Comparison of ENCODE assay signal across 8 mouse cellular contexts in the genomic region with DNA sequence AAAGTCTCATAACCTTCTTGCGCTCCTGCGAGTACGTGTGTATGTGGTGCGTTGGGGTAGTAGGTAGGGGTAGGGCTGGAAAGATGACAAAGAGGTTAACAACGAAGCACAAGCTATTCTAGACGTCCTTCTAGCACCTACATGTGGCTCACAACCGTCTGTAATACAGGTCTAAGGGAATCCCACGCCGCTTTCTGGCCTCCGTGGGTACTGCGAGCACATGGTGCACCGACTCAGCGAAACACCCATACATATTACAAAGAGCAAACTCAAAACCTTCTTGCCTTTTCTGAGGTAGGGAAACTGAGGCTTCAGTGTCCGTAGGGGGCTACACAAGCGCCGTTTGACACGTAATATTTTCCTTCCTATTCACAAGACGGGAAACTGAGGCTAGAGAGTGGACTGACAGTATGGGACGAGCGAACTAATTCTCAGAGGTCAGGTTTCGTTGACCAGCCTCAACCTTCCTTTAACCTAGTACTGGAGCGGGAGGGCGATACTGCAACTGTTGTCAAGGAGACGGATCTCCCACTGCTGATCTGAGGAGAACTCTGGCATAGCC. TPM values are rescaled to one million over a fixed set of nuclear protein-coding genes. Genes with fewer than 3 reads are reported as not detected.
DNase-seq lines count a peak whose midpoint lies in the region; ATAC-seq and TF ChIP-seq lines count a peak whose summit lies in the region.

No protein-coding gene starts in this region.

- TF ChIP-seq CTCF in kidney, adult 2 months (conservative IDR thresholded peaks at IDR 0.05; ENCODE audit: insufficient read depth, insufficient read length, low read depth, low read length), result peak; percentile 72

- H3K4me3 ChIP-seq in embryonic facial prominence, embryonic 10.5 days, result peak overlapping the region; percentile 81
- H3K4me3 ChIP-seq in kidney, adult 2 months (ENCODE audit: insufficient read depth, low read depth, low read length), result peak overlapping the region; percentile 63
- peak overlapping the region; percentile 71 for H3K4me3 ChIP-seq in limb, embryonic 14.5 days (replicated peaks; ENCODE audit: low read length)
- H3K4me3 ChIP-seq in midbrain, embryonic 14.5 days (replicated peaks; ENCODE audit: low read depth, low read length), result peak overlapping the region; percentile 66

- no peaks in the 10 kb centered on the region for H3K9me3 ChIP-seq in embryonic facial prominence, embryonic 10.5 days
- no peaks in the 10 kb centered on the region for H3K9me3 ChIP-seq in limb, embryonic 14.5 days (ENCODE audit: control insufficient read depth, low read length)
- H3K9me3 ChIP-seq in midbrain, embryonic 14.5 days (ENCODE audit: control insufficient read depth, low read length), result no peaks in the 10 kb centered on the region

- peak overlapping the region; percentile 47 for H3K9ac ChIP-seq in limb, embryonic 14.5 days (ENCODE audit: low read depth, low read length, severe bottlenecking)
- peak overlapping the region; percentile 53 for H3K9ac ChIP-seq in midbrain, embryonic 14.5 days (replicated peaks; ENCODE audit: low read length)

- peak overlapping the region; percentile 89 for H3K27ac ChIP-seq in embryonic facial prominence, embryonic 10.5 days (replicated peaks)
- H3K27ac ChIP-seq in kidney, adult 2 months (ENCODE audit: insufficient read depth, low read depth, low read length), result peak overlapping the region; percentile 88
- peak overlapping the region; percentile 74 for H3K27ac ChIP-seq in limb, embryonic 14.5 days (replicated peaks; ENCODE audit: low read depth, low read length)
- peak overlapping the region; percentile 87 for H3K27ac ChIP-seq in midbrain, embryonic 14.5 days (replicated peaks; ENCODE audit: low read depth, low read length)

- peaks cover 25% of the 10 kb centered on the region for H3K36me3 ChIP-seq in embryonic facial prominence, embryonic 10.5 days (replicated peaks)
- no peaks in the 10 kb centered on the region; the same call in 1 of the 2 replicates for H3K36me3 ChIP-seq in kidney, adult 2 months (ENCODE audit: control insufficient read depth, insufficient read depth, low read length)
- peaks cover 11% of the 10 kb centered on the region for H3K36me3 ChIP-seq in limb, embryonic 14.5 days (ENCODE audit: control insufficient read depth, insufficient read depth, low read length)
- peaks cover 4% of the 10 kb centered on the region; the same call in 1 of the 2 replicates for H3K36me3 ChIP-seq in midbrain, embryonic 14.5 days (ENCODE audit: control insufficient read depth, insufficient read depth, low read length)

- no peaks in the 10 kb centered on the region for H3K27me3 ChIP-seq in embryonic facial prominence, embryonic 10.5 days (replicated peaks; ENCODE audit: low read depth, poor library complexity, severe bottlenecking)
- no peaks in the 10 kb centered on the region for H3K27me3 ChIP-seq in kidney, adult 2 months (replicated peaks; ENCODE audit: control insufficient read depth, insufficient read depth, low read length)
- no peaks in the 10 kb centered on the region for H3K27me3 ChIP-seq in limb, embryonic 14.5 days (ENCODE audit: control insufficient read depth, insufficient read depth, low read length)
- no peaks in the 10 kb centered on the region for H3K27me3 ChIP-seq in midbrain, embryonic 14.5 days (ENCODE audit: control insufficient read depth, insufficient read depth, low read length)

- WGBS in embryonic facial prominence, embryonic 10.5 days, result 2% methylated on average over 24 of the region's 24 CpGs
- WGBS in kidney, adult 2 months, result 1% methylated on average over 24 of the region's 24 CpGs
- WGBS in limb, embryonic 14.5 days, result under 1% methylated on average over 24 of the region's 24 CpGs
- under 1% methylated on average over 24 of the region's 24 CpGs for WGBS in midbrain, embryonic 14.5 days

- DNase-seq in 3T3-L1 (ENCODE audit: low read depth, low spot score), result peak; percentile 79
- peak; percentile 81 for DNase-seq in adrenal gland, postnatal 10 days
- DNase-seq in embryonic facial prominence, embryonic 10.5 days (ENCODE audit: low spot score), result peak; percentile 71
- DNase-seq in heart, adult 18-20 months, result peak; percentile 64 to 81
- DNase-seq in kidney, adult 2 months, result peak; percentile 88
- peak; percentile 73 for DNase-seq in limb, embryonic 14.5 days (ENCODE audit: low spot score)
- DNase-seq in midbrain, embryonic 14.5 days, result peak; percentile 81
- peak; percentile 45 to 68 for DNase-seq in spleen, adult 18-20 months

- ATAC-seq in limb, embryonic 14.5 days (ENCODE audit: low FRiP score, low read depth), result peak; percentile 47
- ATAC-seq in midbrain, embryonic 14.5 days (ENCODE audit: low FRiP score, low TSS enrichment), result peak; percentile 35

- peaks cover 7% of the 10 kb centered on the region for H3K4me1 ChIP-seq in embryonic facial prominence, embryonic 10.5 days
- H3K4me1 ChIP-seq in kidney, adult 2 months (ENCODE audit: control insufficient read depth, insufficient read depth, low read length), result peaks cover 12% of the 10 kb centered on the region; the same call in 1 of the 2 replicates
- H3K4me1 ChIP-seq in limb, embryonic 14.5 days (ENCODE audit: control insufficient read depth, insufficient read depth, low read length), result peaks cover 6% of the 10 kb centered on the region; the same call in 1 of the 2 replicates
- 0 out of 2 replicates have a peak, but pooled peaks cover 3% of the 10 kb centered on the region for H3K4me1 ChIP-seq in midbrain, embryonic 14.5 days (ENCODE audit: control insufficient read depth, insufficient read depth, low read length)

- H3K4me2 ChIP-seq in limb, embryonic 14.5 days (replicated peaks; ENCODE audit: low read depth, low read length, severe bottlenecking), result peak overlapping the region; percentile 79
- H3K4me2 ChIP-seq in midbrain, embryonic 14.5 days (ENCODE audit: low read length), result peak overlapping the region; percentile 90

- no peak for TF ChIP-seq POLR2A in kidney, adult 2 months (IDR thresholded peaks at IDR 0.05; ENCODE audit: low read depth, low read length)
- no peak for TF ChIP-seq POLR2A in limb, embryonic 14.5 days (IDR thresholded peaks at IDR 0.05; ENCODE audit: borderline replicate concordance, extremely low read depth, insufficient read depth, insufficient read length)

RNA-seq across cellular contexts. Expression of gene Zfp444, which starts 0.5 kb away (rescaled TPM):
- 10 to 100 TPM; 26.4 to 27.9 TPM for total RNA-seq in adrenal gland, postnatal 10 days (2021)
- 85.1 and 86.3 TPM in 2 replicates for polyA plus RNA-seq in embryonic facial prominence, embryonic 10.5 days (2016; fragmentation: Nextera tagmentation; extraction: Ambion mirVana)
- 10 to 100 TPM; 12.3 to 13.6 TPM for total RNA-seq in heart, adult 18-20 months (2021)
- 47.1 and 65.2 TPM in 2 replicates for polyA plus RNA-seq in kidney, adult 2 months (2012; rRNA removed)
- polyA plus RNA-seq in limb, embryonic 14.5 days (2012; rRNA removed), result 50.6 and 73.3 TPM in 2 replicates
- polyA plus RNA-seq in limb, embryonic 14.5 days (2014; fragmentation: Nextera tagmentation; extraction: Ambion mirVana), result 54.2 and 62.5 TPM in 2 replicates
- polyA plus RNA-seq in midbrain, embryonic 14.5 days (2014; fragmentation: Nextera tagmentation; extraction: Ambion mirVana), result 82.8 and 94.7 TPM in 2 replicates

RNA-seq across cellular contexts. Expression of gene Zfp787, which starts 15.7 kb away (rescaled TPM):
- total RNA-seq in adrenal gland, postnatal 10 days (2021), result 10 to 100 TPM; 46.2 to 61.5 TPM
- polyA plus RNA-seq in embryonic facial prominence, embryonic 10.5 days (2016; fragmentation: Nextera tagmentation; extraction: Ambion mirVana), result 23.5 and 26.1 TPM in 2 replicates
- 10 to 100 TPM; 31.3 to 32.3 TPM for total RNA-seq in heart, adult 18-20 months (2021)
- 54.2 and 66.1 TPM in 2 replicates for polyA plus RNA-seq in kidney, adult 2 months (2012; rRNA removed)
- polyA plus RNA-seq in limb, embryonic 14.5 days (2012; rRNA removed), result 45.9 and 55.3 TPM in 2 replicates
- polyA plus RNA-seq in limb, embryonic 14.5 days (2014; fragmentation: Nextera tagmentation; extraction: Ambion mirVana), result 13.7 and 14.4 TPM in 2 replicates
- 12.0 and 19.1 TPM in 2 replicates for polyA plus RNA-seq in midbrain, embryonic 14.5 days (2014; fragmentation: Nextera tagmentation; extraction: Ambion mirVana)

RNA-seq across cellular contexts. Expression of gene Galp, which starts 25.4 kb away (rescaled TPM):
- not detected for total RNA-seq in adrenal gland, postnatal 10 days (2021)
- polyA plus RNA-seq in embryonic facial prominence, embryonic 10.5 days (2016; fragmentation: Nextera tagmentation; extraction: Ambion mirVana), result not detected in 2 replicates
- total RNA-seq in heart, adult 18-20 months (2021), result not detected
- not detected in 2 replicates for polyA plus RNA-seq in kidney, adult 2 months (2012; rRNA removed)
- polyA plus RNA-seq in limb, embryonic 14.5 days (2012; rRNA removed), result not detected in 2 replicates
- polyA plus RNA-seq in limb, embryonic 14.5 days (2014; fragmentation: Nextera tagmentation; extraction: Ambion mirVana), result not detected in 2 replicates
- not detected in 2 replicates for polyA plus RNA-seq in midbrain, embryonic 14.5 days (2014; fragmentation: Nextera tagmentation; extraction: Ambion mirVana)

RNA-seq across cellular contexts. Expression of gene Zscan5b, which starts 50.6 kb away (rescaled TPM):
- not detected for total RNA-seq in adrenal gland, postnatal 10 days (2021)
- not detected in 2 replicates for polyA plus RNA-seq in embryonic facial prominence, embryonic 10.5 days (2016; fragmentation: Nextera tagmentation; extraction: Ambion mirVana)
- not detected for total RNA-seq in heart, adult 18-20 months (2021)
- not detected in 2 replicates for polyA plus RNA-seq in kidney, adult 2 months (2012; rRNA removed)
- not detected in 2 replicates for polyA plus RNA-seq in limb, embryonic 14.5 days (2012; rRNA removed)
- polyA plus RNA-seq in limb, embryonic 14.5 days (2014; fragmentation: Nextera tagmentation; extraction: Ambion mirVana), result not detected in 2 replicates
- not detected in 2 replicates for polyA plus RNA-seq in midbrain, embryonic 14.5 days (2014; fragmentation: Nextera tagmentation; extraction: Ambion mirVana)

Comparison
In these comparisons a context has a peak if more than half of its experiments do, and no peak if none do; other contexts are left out.
1. Peak in every context shown above with its lines: DNase-seq, ATAC-seq, H3K4me3 ChIP-seq and H3K27ac ChIP-seq.